Mouse (Mus musculus): ENCODE data around the gene Zfp740.

DNA sequence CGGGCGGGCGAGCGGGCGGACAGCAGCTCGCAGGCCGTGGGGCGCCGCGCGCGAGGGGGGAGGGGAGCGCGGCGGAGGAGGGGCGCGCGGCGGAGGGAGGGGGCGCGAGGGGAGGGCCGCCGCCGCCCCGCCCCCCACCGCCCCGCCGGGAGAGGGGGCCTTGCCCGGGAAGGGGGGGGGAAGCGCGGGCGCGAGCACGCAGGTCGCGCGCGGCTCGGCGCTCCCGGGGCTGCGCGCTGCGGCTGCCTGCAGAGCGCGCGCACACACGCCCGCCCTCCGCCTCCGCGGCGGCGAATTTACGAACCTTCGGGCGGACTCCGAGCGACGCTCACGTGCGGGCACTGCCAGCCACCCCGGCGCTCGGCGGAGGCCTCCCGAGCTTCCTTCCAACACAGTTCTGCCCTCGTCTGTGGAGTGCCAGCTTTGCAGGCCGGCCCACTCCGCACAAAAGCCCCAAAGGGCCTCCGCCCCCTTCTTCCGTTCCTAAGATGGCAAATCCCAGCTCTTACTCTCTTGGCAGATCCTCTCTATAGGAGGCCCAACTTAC is 859 bp downstream of the Zfp740 start:
- TF ChIP-seq EP300 (IDR thresholded peaks at IDR 0.05; ENCODE audit: low read length) = no peak
- TF ChIP-seq ZNF384 (IDR thresholded peaks at IDR 0.05; ENCODE audit: low read depth, low read length) = no peak
- no peak for TF ChIP-seq POLR2A (IDR thresholded peaks at IDR 0.05; ENCODE audit: low read depth, low read length)
- no peak for TF ChIP-seq TBP (conservative IDR thresholded peaks at IDR 0.05; ENCODE audit: low read depth, low read length)
- TF ChIP-seq CTCF (conservative IDR thresholded peaks at IDR 0.05 in 1 of 2, IDR thresholded peaks at IDR 0.05 in 1 of 2; ENCODE audit: low read depth in 2 of 2, low read length in 2 of 2) = no peak
- no peak; the same call in 1 of the 2 replicates for TF ChIP-seq MXI1 (IDR thresholded peaks at IDR 0.05; ENCODE audit: low read depth, low read length)
- TF ChIP-seq JUND (conservative IDR thresholded peaks at IDR 0.05; ENCODE audit: low read depth, low read length) = no peak
- no peak for TF ChIP-seq MEF2A (IDR thresholded peaks at IDR 0.05; ENCODE audit: borderline replicate concordance, low read depth, low read length)
- no peak for TF ChIP-seq USF2 (conservative IDR thresholded peaks at IDR 0.05; ENCODE audit: low read depth, low read length)
- TF ChIP-seq GABPA (IDR thresholded peaks at IDR 0.05; ENCODE audit: insufficient replicate concordance, low read depth, low read length) = no peak
- no peak for TF ChIP-seq RAD21 (IDR thresholded peaks at IDR 0.05; ENCODE audit: low read depth, low read length)
- TF ChIP-seq MAFK (IDR thresholded peaks at IDR 0.05; ENCODE audit: insufficient replicate concordance, low read length) = no peak
- no peak for TF ChIP-seq KAT2A (IDR thresholded peaks at IDR 0.05; ENCODE audit: insufficient replicate concordance, low read length)
- no peak for TF ChIP-seq HCFC1 (IDR thresholded peaks at IDR 0.05; ENCODE audit: low read depth, low read length)

Measured in CH12.LX (cell line).